Mouse (Mus musculus) embryonic facial prominence, embryonic 10.5 days (tissue): Measurements from ENCODE around the gene Rps10. TPM values are rescaled to one million over a fixed set of nuclear protein-coding genes. Genes with fewer than 3 reads are reported as not detected.

ENCODE experiments used
- DNase-seq: peaks from one replicate; pipeline ENCODE4 v3.0.0-alpha.2; 2017; ENCODE audit warnings: low spot score
- H3K27ac ChIP-seq: fragments of 300-500 bp; sonication (generic); replicated peaks from 2 replicates; pipeline ENCODE4 v1.5.1; 2016; ENCODE audit warnings: mild to moderate bottlenecking
- H3K27me3 ChIP-seq: fragments of 300-500 bp; sonication (generic); replicated peaks from 2 replicates; pipeline ENCODE4 v1.6.1; 2016; ENCODE audit warnings: low read depth, mild to moderate bottlenecking; ENCODE audit not compliant: poor library complexity, severe bottlenecking
- H3K36me3 ChIP-seq: fragments of 300-500 bp; sonication (generic); replicated peaks from 2 replicates; pipeline ENCODE4 v1.6.1; 2016; ENCODE audit warnings: mild to moderate bottlenecking, moderate library complexity
- H3K4me1 ChIP-seq: fragments of 300-500 bp; sonication (generic); 2 replicates; pipeline ENCODE4 v1.6.1; 2016
- H3K4me3 ChIP-seq: fragments of 300-500 bp; sonication (generic); 2 replicates; pipeline ENCODE4 v1.5.1; 2016; ENCODE audit warnings: mild to moderate bottlenecking, moderate library complexity
- H3K9me3 ChIP-seq: fragments of 300-500 bp; sonication (generic); 2 replicates; pipeline ENCODE4 v1.6.1; 2016; ENCODE audit warnings: mild to moderate bottlenecking
- WGBS: fragments of 180-500 bp; shearing (Covaris S2); methylation state at CpG from one replicate; pipeline ENCODE4 v1.1.7; 2016; 5-methylcytosine and 5-hydroxymethylcytosine counted together
- polyA plus RNA-seq: library from polyadenylated mRNA; unstranded; fragments of >200 nt; fragmentation: Nextera tagmentation; extraction: Ambion mirVana; gene quantifications from 2 replicates; pipeline ENCODE4 v1.2.1, GENCODE M21; 2016

Rps10 gene
- polyA plus RNA-seq = 906 and 913 TPM in 2 replicates

DNA sequence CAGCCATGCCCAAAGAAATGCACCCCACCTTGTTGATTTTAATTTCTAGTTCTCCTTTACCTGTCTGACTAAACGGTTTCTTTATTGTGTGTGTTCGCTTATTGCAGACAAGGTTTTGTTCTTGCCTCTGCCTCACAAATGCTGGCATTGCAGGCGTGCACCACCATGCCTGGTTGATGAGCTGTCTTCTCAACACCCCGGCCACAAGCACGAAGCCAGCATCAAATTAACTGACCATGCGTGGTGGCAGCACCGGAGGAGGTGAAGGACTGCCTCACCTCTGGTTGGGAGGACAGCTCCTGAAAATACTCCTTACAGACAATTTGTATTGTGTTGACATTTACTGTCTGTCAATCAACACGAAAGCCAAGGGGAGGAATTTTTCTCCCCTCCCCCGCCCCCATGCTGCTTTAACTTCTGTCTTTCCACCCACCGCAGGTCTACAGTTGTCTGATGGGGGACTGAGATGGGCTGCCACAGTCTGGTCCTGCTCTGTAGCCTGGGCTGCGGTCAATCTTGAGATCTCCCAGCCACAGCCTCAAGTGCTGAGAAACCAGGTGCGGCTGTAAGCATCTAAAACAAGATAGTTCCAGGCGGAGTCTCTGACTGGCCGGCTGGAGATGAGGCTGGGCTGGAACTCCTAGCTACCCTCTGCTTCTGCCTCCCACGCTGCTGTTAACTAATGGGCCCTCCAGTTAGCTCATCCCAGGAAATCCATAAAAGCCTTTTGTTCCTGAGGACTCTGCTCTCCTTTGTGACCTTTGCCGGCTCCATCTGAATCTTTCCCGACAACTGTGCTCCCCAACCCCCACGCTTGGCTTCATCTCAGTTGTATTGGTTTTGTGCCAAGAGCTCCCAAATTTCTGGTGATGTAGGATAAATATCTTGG lies at the start of gene Rps10:
Rps10 (minus strand) TSS at position 538 of the 889 bp plus-strand sequence.
- Histone ChIP-seq H3K9me3 (no peaks in the 10 kb centered on the region), H3K4me3 (peak within 1 kb of the TSS; percentile 99), H3K27me3 (no peaks in the 10 kb centered on the region), H3K27ac (peak within 1 kb of the TSS; percentile 97), H3K36me3 (peaks cover 29% of the 10 kb centered on the region), H3K4me1 (peaks cover 48% of the 10 kb centered on the region)
- DNase-seq = no peak
- 43% methylated on average over 18 of the region's 18 CpGs for WGBS

DNA sequence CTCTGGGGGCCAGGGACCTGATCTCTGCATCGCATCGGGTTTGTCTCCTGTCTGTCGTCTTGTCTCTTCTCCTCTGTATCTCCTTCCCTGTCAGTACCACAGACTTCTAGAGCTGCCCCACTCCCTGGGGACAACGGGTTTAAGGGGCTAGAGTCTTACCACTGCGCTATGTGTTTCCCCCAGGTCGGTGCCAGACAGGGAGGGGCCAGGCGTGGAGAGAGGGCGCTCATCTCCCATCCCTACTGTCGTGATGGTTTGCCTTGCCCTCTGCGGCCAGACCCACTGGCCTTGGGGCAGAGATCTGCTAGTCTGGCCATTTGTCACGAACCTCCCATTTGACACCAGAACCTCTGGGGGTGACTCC lies 49.1 kb upstream of the Rps10 start:
- peak; percentile 27 for DNase-seq
- WGBS = 5% methylated on average over 11 of the region's 11 CpGs
- Histone ChIP-seq H3K36me3 (no peaks in the 10 kb centered on the region), H3K27ac (peak overlapping the region; percentile 72), H3K4me1 (peaks cover 33% of the 10 kb centered on the region), H3K4me3 (peak overlapping the region; percentile 68), H3K27me3 (peaks cover 65% of the 10 kb centered on the region), H3K9me3 (no peaks in the 10 kb centered on the region)

DNA sequence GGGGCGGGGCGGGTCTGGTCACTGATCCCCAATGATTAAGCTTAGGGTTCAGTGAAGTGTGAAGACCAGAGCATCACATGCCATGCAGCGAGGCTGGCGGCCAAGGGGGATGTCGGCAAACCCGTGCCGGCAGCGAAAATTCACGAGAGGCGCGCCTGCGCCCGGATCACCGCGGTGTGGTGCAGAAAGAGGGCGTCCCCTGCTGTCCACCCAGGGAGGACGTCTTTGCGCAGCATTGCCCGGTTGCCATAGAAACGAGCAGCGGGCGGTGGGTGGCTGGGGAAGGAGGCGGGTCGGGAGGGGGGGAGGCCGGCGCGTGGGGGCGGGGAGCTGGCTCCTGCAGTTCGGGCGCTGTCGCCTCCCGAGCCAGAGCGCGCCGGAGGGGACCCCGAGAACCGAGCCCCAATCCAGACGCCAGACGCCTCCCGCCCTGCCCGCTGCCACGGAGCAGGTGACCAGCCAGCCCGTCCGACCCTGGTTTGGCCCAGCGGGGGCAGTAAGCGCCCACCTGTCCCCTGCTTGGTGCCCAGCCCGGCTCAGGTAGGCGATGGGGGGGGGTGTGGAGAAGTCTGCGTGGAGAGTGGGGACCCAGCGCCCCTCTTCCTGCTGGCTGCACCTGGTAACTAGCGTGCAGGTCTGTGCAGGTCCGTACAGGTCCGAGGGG lies 48.5 kb upstream of the Rps10 start:
- under 1% methylated on average over 53 of the region's 53 CpGs for WGBS
- peak; percentile 86 for DNase-seq

DNA sequence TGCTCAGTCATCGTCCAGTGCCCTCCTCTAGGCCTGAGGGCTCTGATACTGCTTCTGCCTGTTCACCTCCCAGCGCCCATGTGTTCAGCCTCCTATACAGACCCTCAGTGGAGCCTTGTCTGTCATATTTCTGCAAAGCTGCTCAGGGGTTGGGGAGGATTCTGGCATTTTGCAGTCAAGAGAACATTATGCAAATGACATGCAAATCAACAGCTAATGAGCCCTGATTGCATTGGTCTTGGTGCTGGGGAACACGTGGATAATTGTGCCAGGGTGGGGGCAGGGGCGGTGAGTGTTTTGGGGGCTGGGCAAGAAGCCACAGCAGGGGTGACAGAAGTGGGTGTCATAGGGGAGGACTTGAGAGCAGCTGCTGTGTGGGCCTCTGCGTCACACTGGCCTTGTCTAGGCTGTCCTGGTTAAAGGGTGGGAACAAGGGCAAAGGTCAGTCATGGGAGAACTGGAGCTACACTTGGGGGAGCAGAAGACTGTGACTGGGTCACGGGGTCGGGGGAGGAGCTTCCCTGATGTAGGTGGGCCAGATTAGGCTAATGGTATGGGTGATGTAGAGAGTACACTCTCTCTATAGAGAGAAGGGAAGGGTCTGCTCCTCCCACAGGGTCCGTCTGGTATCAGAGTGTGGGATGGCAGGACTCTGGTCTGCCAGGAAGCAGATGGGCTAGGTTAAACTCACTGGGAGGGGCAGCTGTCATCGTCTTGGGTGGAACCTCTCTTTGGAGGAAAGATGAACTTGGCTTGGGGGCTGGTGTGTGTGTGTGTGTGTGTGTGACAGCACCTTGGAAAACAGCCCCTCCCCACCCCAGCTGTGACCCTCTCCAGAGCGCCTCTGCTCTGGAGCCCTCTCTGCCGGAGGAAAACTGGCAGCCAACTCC lies 42.7 kb upstream of the Rps10 start:
- WGBS = 48% methylated on average over 11 of the region's 11 CpGs

More for the DNA sequence above, 48.5 kb upstream of the Rps10 start:
- Histone ChIP-seq H3K27ac (peak overlapping the region; percentile 72), H3K27me3 (peaks cover 65% of the 10 kb centered on the region), H3K36me3 (no peaks in the 10 kb centered on the region), H3K4me3 (peak overlapping the region; percentile 68), H3K9me3 (no peaks in the 10 kb centered on the region), H3K4me1 (peaks cover 30% of the 10 kb centered on the region)

DNA sequence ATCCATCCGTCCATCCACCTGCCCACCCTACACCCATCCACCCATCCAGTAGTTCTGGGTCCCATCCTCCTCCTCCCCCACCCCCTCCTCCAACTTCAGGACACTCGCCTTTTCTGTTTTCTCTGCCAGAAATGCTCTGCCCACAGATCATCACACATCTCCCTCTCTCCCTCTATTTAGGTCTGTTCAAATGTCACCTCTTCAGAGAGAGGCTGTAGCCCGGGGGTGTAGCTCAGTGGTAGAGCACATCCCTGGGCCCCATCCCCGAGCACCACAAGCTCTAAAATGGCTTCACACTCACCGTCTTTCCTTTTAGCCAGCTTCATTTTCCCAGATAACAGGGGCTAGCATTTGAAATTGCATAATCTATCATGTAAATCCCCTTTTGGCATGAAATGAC lies 41.3 kb upstream of the Rps10 start:
- no peak overlapping the region for H3K4me3 ChIP-seq
- peaks cover 1% of the 10 kb centered on the region for H3K27me3 ChIP-seq
- H3K27ac ChIP-seq = no peak overlapping the region
- no peak for DNase-seq
- 82% methylated on average over 5 of the region's 5 CpGs for WGBS
- no peaks in the 10 kb centered on the region for H3K9me3 ChIP-seq
- H3K4me1 ChIP-seq = peaks cover 22% of the 10 kb centered on the region
- no peaks in the 10 kb centered on the region for H3K36me3 ChIP-seq

More for the DNA sequence above, 42.7 kb upstream of the Rps10 start:
- DNase-seq = no peak
- no peak overlapping the region for H3K4me3 ChIP-seq
- H3K36me3 ChIP-seq = no peaks in the 10 kb centered on the region
- peaks cover 22% of the 10 kb centered on the region for H3K4me1 ChIP-seq
- 0 out of 2 replicates have a peak overlapping the region, but pooled peaks have one; percentile 2 for H3K27ac ChIP-seq
- H3K9me3 ChIP-seq = no peaks in the 10 kb centered on the region
- peaks cover 15% of the 10 kb centered on the region for H3K27me3 ChIP-seq

DNA sequence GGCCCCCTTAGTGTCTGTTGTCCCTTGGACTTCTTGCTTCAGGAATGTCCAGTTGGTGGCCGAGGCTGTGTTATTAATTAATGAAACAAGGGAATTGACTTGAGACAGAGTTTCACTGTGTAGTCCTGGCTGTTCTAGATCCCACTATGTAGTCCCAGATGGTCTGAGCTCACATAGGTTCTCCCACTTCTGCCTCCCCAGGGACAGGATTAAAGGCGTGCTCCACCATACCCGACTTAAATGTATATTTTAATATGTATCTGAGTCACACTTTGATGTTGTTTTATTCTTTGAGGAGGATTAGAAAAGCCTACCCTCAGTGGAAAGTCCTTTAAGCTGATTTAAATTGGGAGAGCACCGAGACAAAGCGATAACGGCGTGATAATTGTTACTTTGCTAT lies 39.8 kb upstream of the Rps10 start:
- 70% methylated on average over 7 of the region's 7 CpGs for WGBS
- no peaks in the 10 kb centered on the region for H3K27me3 ChIP-seq
- no peak for DNase-seq

DNA sequence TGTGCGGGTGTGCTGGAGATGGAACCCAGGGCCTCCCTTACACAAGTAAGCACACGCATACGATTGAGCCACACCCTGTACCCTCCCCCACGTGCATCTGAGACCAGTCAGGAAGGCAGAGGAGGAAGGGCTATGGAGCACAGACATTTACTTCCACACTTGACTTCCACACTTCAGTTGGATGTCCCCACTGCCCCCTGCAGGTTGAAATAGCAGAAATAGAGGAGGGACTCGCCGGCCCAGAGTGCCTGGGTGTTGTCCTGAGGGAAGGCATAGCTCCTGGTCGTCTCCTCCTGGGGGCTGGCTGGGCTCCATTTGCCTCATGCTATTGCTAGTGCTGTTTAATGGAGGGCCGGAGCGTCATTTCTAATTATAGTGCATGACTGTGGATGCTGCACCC lies 39.0 kb upstream of the Rps10 start:
- no peaks in the 10 kb centered on the region for H3K36me3 ChIP-seq
- no peaks in the 10 kb centered on the region for H3K27me3 ChIP-seq
- WGBS = 68% methylated on average over 9 of the region's 9 CpGs

More for the DNA sequence above, 39.8 kb upstream of the Rps10 start:
- Histone ChIP-seq H3K4me3 (no peak overlapping the region), H3K36me3 (no peaks in the 10 kb centered on the region), H3K27ac (no peak overlapping the region), H3K9me3 (no peaks in the 10 kb centered on the region), H3K4me1 (peaks cover 22% of the 10 kb centered on the region)

DNA sequence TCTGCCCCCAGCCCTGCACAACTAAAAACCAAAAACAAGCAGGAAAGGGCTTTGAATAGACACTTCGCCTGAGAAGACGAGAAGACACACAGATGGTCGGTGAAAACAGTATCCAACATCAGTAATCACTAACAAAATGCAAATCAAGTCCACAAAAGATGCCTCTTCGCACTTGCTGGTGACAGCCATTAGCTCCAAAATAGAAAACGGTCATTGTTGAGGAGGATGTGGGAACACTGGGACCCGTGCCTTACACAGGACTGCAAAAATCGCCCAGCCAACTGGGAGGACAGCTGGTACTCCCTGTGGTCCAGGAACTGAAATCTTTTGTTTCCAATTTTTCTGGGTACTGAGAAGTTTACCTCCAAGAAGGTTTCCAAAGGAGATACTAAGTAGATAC lies 37.5 kb upstream of the Rps10 start:
- Histone ChIP-seq H3K4me1 (peaks cover 11% of the 10 kb centered on the region), H3K27me3 (no peaks in the 10 kb centered on the region), H3K4me3 (no peak overlapping the region), H3K9me3 (no peaks in the 10 kb centered on the region), H3K27ac (no peak overlapping the region), H3K36me3 (no peaks in the 10 kb centered on the region)
- no peak for DNase-seq
- WGBS = 88% methylated on average over 7 of the region's 7 CpGs

More for the DNA sequence above, 39.0 kb upstream of the Rps10 start:
- Histone ChIP-seq H3K27ac (no peak overlapping the region), H3K9me3 (no peaks in the 10 kb centered on the region), H3K4me3 (no peak overlapping the region), H3K4me1 (peaks cover 22% of the 10 kb centered on the region)
- no peak for DNase-seq

DNA sequence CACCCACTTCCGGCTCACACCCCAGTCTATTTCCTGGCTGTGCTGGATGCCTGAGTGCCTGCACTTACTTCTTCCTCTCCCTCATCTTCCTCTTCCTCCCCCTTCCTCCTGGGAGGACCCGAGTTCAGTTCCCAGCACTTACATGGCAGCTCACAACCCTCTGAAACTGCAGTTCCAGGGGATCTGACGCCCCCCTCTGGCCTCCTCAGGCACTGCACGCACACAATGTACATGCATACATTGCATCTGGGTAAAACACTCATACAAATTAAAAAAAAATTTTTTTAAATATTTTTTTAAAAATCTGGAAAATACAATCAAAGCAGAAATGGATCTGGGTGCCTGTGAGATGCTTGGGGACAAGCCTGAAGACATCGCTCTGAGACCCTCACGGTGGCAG lies 35.3 kb upstream of the Rps10 start:
- DNase-seq = no peak
- Histone ChIP-seq H3K4me3 (no peak overlapping the region), H3K9me3 (no peaks in the 10 kb centered on the region), H3K27ac (no peak overlapping the region), H3K27me3 (no peaks in the 10 kb centered on the region), H3K4me1 (peaks cover 7% of the 10 kb centered on the region; the same call in 1 of the 2 replicates), H3K36me3 (no peaks in the 10 kb centered on the region)
- 83% methylated on average over 6 of the region's 6 CpGs for WGBS

DNA sequence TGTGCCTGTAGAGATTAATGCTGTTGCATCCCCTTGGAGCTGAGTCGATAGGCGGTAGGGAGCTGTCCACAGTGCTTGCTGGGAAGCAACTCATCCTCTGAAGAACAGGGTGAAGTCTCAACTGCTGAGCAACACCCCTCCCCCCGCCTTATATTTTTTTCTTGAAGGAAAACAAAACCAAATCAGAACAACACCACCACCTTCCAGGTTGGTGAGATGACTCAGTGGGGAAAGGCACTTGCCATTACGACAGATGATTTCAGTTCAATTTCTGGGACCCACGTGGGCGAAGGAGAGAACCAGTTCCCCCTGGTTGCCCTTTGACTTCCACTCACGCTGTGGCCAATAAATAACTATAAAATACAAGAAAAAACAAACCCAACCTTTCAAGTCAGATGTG lies 22.3 kb upstream of the Rps10 start:
- no peak overlapping the region for H3K4me3 ChIP-seq
- WGBS = 72% methylated on average over 7 of the region's 7 CpGs
- H3K36me3 ChIP-seq = no peaks in the 10 kb centered on the region
- peaks cover 39% of the 10 kb centered on the region for H3K27me3 ChIP-seq
- peaks cover 27% of the 10 kb centered on the region for H3K4me1 ChIP-seq
- no peak for DNase-seq
- H3K27ac ChIP-seq = no peak overlapping the region
- H3K9me3 ChIP-seq = no peaks in the 10 kb centered on the region

DNA sequence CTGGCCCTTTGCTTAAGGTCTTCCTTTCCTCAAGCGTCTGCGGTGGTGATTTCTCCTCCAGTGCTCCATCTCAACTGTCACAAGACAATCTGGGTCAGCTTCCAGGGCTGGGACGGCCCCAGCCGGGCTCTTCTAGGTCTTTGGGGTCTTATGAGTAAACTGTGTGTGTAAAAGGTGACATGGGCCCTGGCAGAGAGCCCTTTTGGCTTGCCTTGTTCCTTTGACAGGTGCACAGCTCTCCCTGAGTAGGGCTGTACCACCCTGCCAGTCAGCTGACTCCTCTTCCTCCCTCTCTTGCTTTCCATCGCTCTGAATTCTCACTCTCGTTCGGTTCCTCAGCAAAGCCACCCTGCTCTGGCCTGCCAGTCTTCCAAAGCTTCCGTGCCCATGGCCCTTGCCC lies 20.7 kb upstream of the Rps10 start:
- Histone ChIP-seq H3K27ac (no peak overlapping the region), H3K9me3 (no peaks in the 10 kb centered on the region), H3K36me3 (no peaks in the 10 kb centered on the region), H3K4me1 (peaks cover 27% of the 10 kb centered on the region), H3K27me3 (peaks cover 43% of the 10 kb centered on the region), H3K4me3 (no peak overlapping the region)
- no peak for DNase-seq
- 73% methylated on average over 8 of the region's 8 CpGs for WGBS

DNA sequence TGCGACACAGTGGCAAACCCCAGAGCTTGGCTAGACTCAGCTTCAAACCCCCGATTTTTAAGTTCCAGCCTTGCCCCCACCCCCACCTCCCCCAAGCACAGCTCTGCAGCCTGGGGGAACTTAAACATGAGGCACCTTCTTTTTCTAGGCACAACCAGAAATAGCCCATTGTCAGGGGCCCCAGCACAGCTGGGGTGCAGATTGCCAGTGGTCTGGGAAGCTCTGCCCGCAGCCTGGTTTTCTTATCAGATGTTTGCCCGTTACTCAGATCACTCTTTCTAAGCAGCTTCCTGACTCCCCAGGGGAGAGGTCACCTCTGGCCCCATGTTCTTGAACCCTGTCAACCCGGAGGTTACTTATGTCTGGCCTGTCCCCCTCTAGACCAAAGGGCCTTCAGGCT lies 19.9 kb upstream of the Rps10 start:
- no peaks in the 10 kb centered on the region for H3K36me3 ChIP-seq
- H3K9me3 ChIP-seq = no peaks in the 10 kb centered on the region
- peaks cover 43% of the 10 kb centered on the region for H3K27me3 ChIP-seq
- peaks cover 27% of the 10 kb centered on the region for H3K4me1 ChIP-seq
- WGBS = 16% methylated on average over 5 of the region's 5 CpGs
- DNase-seq = no peak
- H3K27ac ChIP-seq = peak overlapping the region; percentile 52; the same call in 1 of the 2 replicates
- H3K4me3 ChIP-seq = peak overlapping the region; percentile 66
